Mouse (Mus musculus) cortical plate, adult 2 months (tissue): ENCODE results near the gene Scap.

Source experiments
- CTCF ChIP-seq: fragments of 200-500 bp; IDR thresholded peaks from 2 replicates; pipeline ENCODE4 v1.5.1; 2011; ENCODE audit warnings: mild to moderate bottlenecking, control low read depth, low read length; ENCODE audit not compliant: insufficient read depth; ENCODE audit errors: extremely low read depth
- POLR2A ChIP-seq: fragments of 200-500 bp; IDR thresholded peaks from 2 replicates; pipeline ENCODE4 v1.6.1; 2011; ENCODE audit warnings: mild to moderate bottlenecking, low read length, control low read depth; ENCODE audit not compliant: insufficient read depth; ENCODE audit errors: extremely low read depth

DNA sequence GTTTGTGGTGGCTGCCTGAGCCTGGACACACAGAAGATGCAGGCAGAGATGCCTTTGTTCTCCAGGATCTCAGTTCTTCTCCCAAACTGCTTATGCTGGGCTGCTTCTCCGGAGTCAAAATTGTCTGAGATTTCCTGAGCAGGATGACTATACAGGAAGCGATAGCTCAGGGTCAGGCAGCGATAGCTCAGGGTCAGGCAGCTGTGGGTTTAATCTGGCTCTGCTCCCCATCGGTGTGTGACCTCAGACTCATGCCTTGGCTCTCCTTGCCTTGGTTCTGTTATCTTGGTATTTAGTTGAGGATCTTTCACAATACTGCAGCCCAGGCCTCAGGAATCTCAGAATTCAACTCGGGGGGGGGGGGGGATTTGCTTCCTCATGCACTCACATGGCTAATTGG is 33.7 kb downstream of the Scap start:
- TF ChIP-seq POLR2A (no peak), CTCF (no peak)
